Mouse (Mus musculus) myocyte (in vitro differentiated cells): ENCODE data around the gene Aox2.

Source experiments
- E2F4 ChIP-seq: IDR thresholded peaks from one replicate; pipeline ENCODE4 v1.6.1; 2011; ENCODE audit warnings: mild to moderate bottlenecking, control low read depth, moderate library complexity; ENCODE audit not compliant: insufficient read depth
- MYOD1 ChIP-seq, 3 experiments: IDR thresholded peaks; one replicate each; pipeline ENCODE4 v1.6.1; 2011; ENCODE audit warnings: control low read depth in 2 of 3, low read depth in 2 of 3, mild to moderate bottlenecking in 2 of 3, moderate library complexity in 1 of 3; ENCODE audit not compliant: insufficient read length in 2 of 3, control insufficient read depth in 1 of 3
- POLR2A ChIP-seq: IDR thresholded peaks from one replicate; pipeline ENCODE4 v1.6.1; 2011; ENCODE audit warnings: low read depth, mild to moderate bottlenecking, control low read depth, moderate library complexity; ENCODE audit not compliant: insufficient read length
- POLR2AphosphoS2 ChIP-seq: IDR thresholded peaks from one replicate; pipeline ENCODE4 v1.6.1; 2011; ENCODE audit warnings: low read depth, control low read depth; ENCODE audit not compliant: insufficient read length
- SRF ChIP-seq: IDR thresholded peaks from one replicate; pipeline ENCODE4 v1.6.1; 2011; ENCODE audit warnings: low read depth; ENCODE audit not compliant: control insufficient read depth, insufficient read length
- TCF12 ChIP-seq: IDR thresholded peaks from one replicate; pipeline ENCODE4 v1.6.1; 2011; ENCODE audit warnings: mild to moderate bottlenecking, control low read depth; ENCODE audit not compliant: poor library complexity, insufficient read depth, severe bottlenecking

GRCm38 (mm10) chr1:58288091-58288490 is 10.0 kb downstream of the Aox2 start:
- TF ChIP-seq POLR2A, result no peak
- no peak for TF ChIP-seq E2F4
- no peak for TF ChIP-seq SRF
- TF ChIP-seq MYOD1 (IDR thresholded peaks at IDR 0.05; ENCODE audit: control insufficient read depth in 1 of 3, insufficient read length in 2 of 3, low read depth in 2 of 3), result no peak
- TF ChIP-seq POLR2AphosphoS2, result no peak
- no peak for TF ChIP-seq TCF12
